Mouse (Mus musculus): Measurements from ENCODE around the gene Xpnpep1.

Gene Xpnpep1

GRCm38 (mm10) chr19:53066531-53066930 is 26.5 kb upstream of the Xpnpep1 start:
- DNase-seq (ENCODE audit: low read depth, low spot score): no peak

GRCm38 (mm10) chr19:53064972-53065361 is 25.0 kb upstream of the Xpnpep1 start:
- DNase-seq (ENCODE audit: low read depth, low spot score): no peak

- peak; percentile 63 for DNase-seq (ENCODE audit: low read depth, low spot score)
Measured at GRCm38 (mm10) chr19:53064292-53064971, 24.4 kb upstream of the Xpnpep1 start.

- DNase-seq (ENCODE audit: low read depth, low spot score): peak; percentile 49
Measured at GRCm38 (mm10) chr19:53062046-53062445, 22.0 kb upstream of the Xpnpep1 start.

GRCm38 (mm10) chr19:53059344-53060111 is 19.5 kb upstream of the Xpnpep1 start:
- no peak for DNase-seq (ENCODE audit: low read depth, low spot score)

- DNase-seq (ENCODE audit: low read depth, low spot score): peak; percentile 85
Measured at GRCm38 (mm10) chr19:53058726-53059334, 18.8 kb upstream of the Xpnpep1 start.

- peak; percentile 93 for DNase-seq (ENCODE audit: low read depth, low spot score)
Measured at GRCm38 (mm10) chr19:53057980-53058725, 18.1 kb upstream of the Xpnpep1 start.

GRCm38 (mm10) chr19:53053355-53053754 is 13.3 kb upstream of the Xpnpep1 start:
- no peak for DNase-seq (ENCODE audit: low read depth, low spot score)

- peak; percentile 86 for DNase-seq (ENCODE audit: low read depth, low spot score)
Measured at GRCm38 (mm10) chr19:53052031-53052670, 12.1 kb upstream of the Xpnpep1 start.

GRCm38 (mm10) chr19:53051288-53051985 is 11.4 kb upstream of the Xpnpep1 start:
- peak; percentile 41 for DNase-seq (ENCODE audit: low read depth, low spot score)

- peak; percentile 78 for DNase-seq (ENCODE audit: low read depth, low spot score)
Measured at GRCm38 (mm10) chr19:53050100-53050499, 10.1 kb upstream of the Xpnpep1 start.

- no peak for DNase-seq (ENCODE audit: low read depth, low spot score)
Measured at GRCm38 (mm10) chr19:53047208-53047607, 7.2 kb upstream of the Xpnpep1 start.

GRCm38 (mm10) chr19:53043423-53044125 is 3.6 kb upstream of the Xpnpep1 start:
- DNase-seq (ENCODE audit: low read depth, low spot score): no peak

GRCm38 (mm10) chr19:53041570-53041969 is 1.6 kb upstream of the Xpnpep1 start:
- no peak for DNase-seq (ENCODE audit: low read depth, low spot score)

- DNase-seq (ENCODE audit: low read depth, low spot score): no peak
Measured at GRCm38 (mm10) chr19:53041133-53041510, 1.1 kb upstream of the Xpnpep1 start.

- peak; percentile 61 for DNase-seq (ENCODE audit: low read depth, low spot score)
Measured at GRCm38 (mm10) chr19:53039090-53039489, 924 bp downstream of the Xpnpep1 start.

- DNase-seq (ENCODE audit: low read depth, low spot score): peak; percentile 98
Measured at GRCm38 (mm10) chr19:53038435-53038938, 1.5 kb downstream of the Xpnpep1 start.

- peak; percentile 54 for DNase-seq (ENCODE audit: low read depth, low spot score)
Measured at GRCm38 (mm10) chr19:53037925-53038419, 2.0 kb downstream of the Xpnpep1 start.

- DNase-seq (ENCODE audit: low read depth, low spot score): no peak
Measured at GRCm38 (mm10) chr19:53033159-53033943, 6.7 kb downstream of the Xpnpep1 start.
